Mouse (Mus musculus) lung, postnatal 0 days (tissue): Measurements from ENCODE around the gene Dnajb2. TPM values are rescaled to one million over a fixed set of nuclear protein-coding genes. Genes with fewer than 3 reads are reported as not detected.
A peak's percentile ranks its signal among the peaks of the same experiment; 100 is the strongest.

Experiments
- ATAC-seq: fragments of 200-750 bp; cut with Nextera tagmentation; 2 replicates; pipeline ENCODE4 v1.8.0; 2017; ENCODE audit warnings: moderate library complexity
- DNase-seq: peaks from one replicate; pipeline ENCODE4 v3.0.0-alpha.2; 2016; ENCODE audit warnings: low spot score
- H3K27ac ChIP-seq: fragments of 300-500 bp; sonication (generic); 2 replicates; pipeline ENCODE4 v1.5.1; 2014; ENCODE audit warnings: antibody characterized with exemption, mild to moderate bottlenecking, low read length, mixed read lengths
- H3K27me3 ChIP-seq: fragments of 300-500 bp; sonication (generic); replicated peaks from 2 replicates; pipeline ENCODE4 v1.6.1; 2014; ENCODE audit warnings: low read length, mixed read lengths; ENCODE audit not compliant: insufficient read depth
- H3K36me3 ChIP-seq: fragments of 300-500 bp; sonication (generic); 2 replicates; pipeline ENCODE4 v1.6.1; 2014; ENCODE audit warnings: low read length, mixed read lengths; ENCODE audit not compliant: insufficient read depth
- H3K4me1 ChIP-seq: fragments of 300-500 bp; sonication (generic); 2 replicates; pipeline ENCODE4 v1.6.1; 2014; ENCODE audit warnings: antibody characterized with exemption, low read depth, low read length, mixed read lengths; ENCODE audit not compliant: insufficient read depth
- H3K4me2 ChIP-seq: fragments of 300-500 bp; sonication (generic); replicated peaks from 2 replicates; pipeline ENCODE4 v1.6.1; 2014; ENCODE audit warnings: low read depth, mild to moderate bottlenecking, low read length, moderate library complexity, mixed read lengths
- H3K4me3 ChIP-seq: fragments of 300-500 bp; sonication (generic); 2 replicates; pipeline ENCODE4 v1.5.1; 2014; ENCODE audit warnings: low read depth, low read length
- H3K9ac ChIP-seq: fragments of 300-500 bp; sonication (generic); replicated peaks from 2 replicates; pipeline ENCODE4 v1.6.1; 2014; ENCODE audit warnings: low read depth, mild to moderate bottlenecking
- H3K9me3 ChIP-seq: fragments of 300-500 bp; sonication (generic); 2 replicates; pipeline ENCODE4 v1.6.1; 2016; ENCODE audit warnings: low read length, mixed read lengths
- CTCF ChIP-seq: IDR thresholded peaks from 2 replicates; pipeline ENCODE4 v1.5.1; 2016; ENCODE audit warnings: antibody characterized with exemption, mild to moderate bottlenecking
- EP300 ChIP-seq: IDR thresholded peaks from 2 replicates; pipeline ENCODE4 v1.6.1; 2016; ENCODE audit warnings: antibody characterized with exemption, mild to moderate bottlenecking, control low read depth
- WGBS: fragments of 180-500 bp; shearing (Covaris S2); extraction: QIAGEN DNeasy Blood & Tissue Kit; methylation state at CpG from one replicate; pipeline ENCODE4 v1.1.7; 2014; 5-methylcytosine and 5-hydroxymethylcytosine counted together
- polyA plus RNA-seq: library from polyadenylated mRNA; unstranded; fragments of >200 nt; fragmentation: Nextera tagmentation; extraction: Ambion mirVana; gene quantifications from 2 replicates; pipeline ENCODE4 v1.2.1, GENCODE M21; 2015

The Dnajb2 gene
- polyA plus RNA-seq, 1 experiment from 2014 or later, result 40.1 TPM

DNA sequence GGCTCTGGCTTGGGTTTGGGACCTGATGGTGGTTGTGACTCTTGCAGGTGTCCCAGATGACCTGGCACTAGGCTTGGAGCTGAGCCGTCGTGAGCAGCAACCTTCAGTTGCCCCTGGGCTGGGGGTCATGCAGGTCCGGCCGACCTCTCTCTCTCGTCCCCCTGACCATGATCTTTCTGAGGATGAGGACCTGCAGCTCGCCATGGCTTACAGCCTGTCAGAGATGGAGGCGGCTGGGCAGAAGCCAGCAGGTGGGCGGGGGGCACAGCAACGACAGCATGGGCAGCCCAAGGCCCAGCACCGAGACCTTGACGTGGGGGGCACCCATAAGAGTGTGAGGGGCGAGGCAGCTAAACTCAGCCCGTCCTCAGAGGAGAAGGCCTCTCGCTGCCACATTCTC lies 7.2 kb downstream of the Dnajb2 start:
- H3K4me3 ChIP-seq, result no peak overlapping the region
- DNase-seq (no peak), ATAC-seq (no peak)
- H3K4me1 ChIP-seq, result peaks cover 5% of the 10 kb centered on the region; the same call in 1 of the 2 replicates
- no peak for TF ChIP-seq CTCF
- no peak for TF ChIP-seq EP300
- H3K27me3 ChIP-seq, result no peaks in the 10 kb centered on the region
- no peak overlapping the region for H3K9ac ChIP-seq
- 88% methylated on average over 14 of the region's 14 CpGs for WGBS
- no peak overlapping the region for H3K4me2 ChIP-seq
- no peak overlapping the region for H3K27ac ChIP-seq
- no peaks in the 10 kb centered on the region; the same call in 1 of the 2 replicates for H3K36me3 ChIP-seq
- H3K9me3 ChIP-seq, result no peaks in the 10 kb centered on the region

DNA sequence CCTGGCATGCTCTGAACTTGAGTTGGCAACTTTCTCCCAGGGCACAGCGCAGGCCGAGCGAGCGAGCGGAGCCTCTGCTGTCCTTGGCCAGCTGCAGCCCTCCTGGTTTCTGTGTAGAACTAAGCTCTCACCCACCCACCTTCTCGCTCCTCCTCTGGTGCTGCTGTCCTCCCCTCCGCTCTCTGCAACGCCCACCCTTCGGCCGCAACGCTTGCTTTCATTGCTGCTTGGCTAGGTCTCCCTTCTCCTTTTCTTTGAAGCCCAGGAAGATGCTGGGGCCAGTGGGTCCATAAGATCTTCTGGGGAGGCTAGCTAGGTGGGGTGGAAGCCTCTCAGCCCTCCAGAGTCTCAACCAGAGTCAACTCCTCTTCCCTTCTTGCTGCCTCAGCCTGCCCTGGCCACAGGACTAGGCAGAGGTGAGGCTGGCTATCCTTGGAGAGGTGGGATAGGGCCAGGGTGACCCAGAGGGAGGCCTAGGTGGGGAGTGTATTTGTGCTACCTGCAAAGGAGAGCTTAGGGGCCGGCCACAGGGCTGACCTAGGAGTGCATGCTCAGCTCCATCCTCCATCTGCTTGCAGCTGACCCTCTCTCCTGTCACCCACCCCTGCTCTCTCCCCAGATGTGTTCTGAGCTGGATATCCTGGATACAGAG lies 8.1 kb downstream of the Dnajb2 start:
- WGBS, result 90% methylated on average over 12 of the region's 12 CpGs

GRCm38 (mm10) chr1:75244836-75245235 lies 8.6 kb downstream of the Dnajb2 start:
- H3K27ac ChIP-seq, result no peak overlapping the region
- ATAC-seq, result peak; percentile 76
- peak; percentile 84 for DNase-seq
- no peaks in the 10 kb centered on the region; the same call in 1 of the 2 replicates for H3K36me3 ChIP-seq
- no peak overlapping the region for H3K9ac ChIP-seq
- H3K4me1 ChIP-seq, result peaks cover 8% of the 10 kb centered on the region; the same call in 1 of the 2 replicates
- 29% methylated on average over 4 of the region's 4 CpGs for WGBS
- no peak overlapping the region for H3K4me3 ChIP-seq
- no peaks in the 10 kb centered on the region for H3K27me3 ChIP-seq
- H3K9me3 ChIP-seq, result no peaks in the 10 kb centered on the region
- H3K4me2 ChIP-seq, result no peak overlapping the region
- no peak for TF ChIP-seq EP300
- peak; percentile 37 for TF ChIP-seq CTCF

More for the DNA sequence above, 8.1 kb downstream of the Dnajb2 start:
- ATAC-seq, result no peak
- Histone ChIP-seq H3K9me3 (no peaks in the 10 kb centered on the region), H3K36me3 (no peaks in the 10 kb centered on the region; the same call in 1 of the 2 replicates), H3K27ac (no peak overlapping the region), H3K9ac (no peak overlapping the region), H3K4me1 (peaks cover 8% of the 10 kb centered on the region; the same call in 1 of the 2 replicates), H3K4me3 (no peak overlapping the region), H3K4me2 (no peak overlapping the region), H3K27me3 (no peaks in the 10 kb centered on the region)
- no peak for TF ChIP-seq EP300
- TF ChIP-seq CTCF, result no peak
- DNase-seq, result no peak

- Histone ChIP-seq H3K27ac (peak overlapping the region; percentile 79; the same call in 1 of the 2 replicates), H3K9ac (peak overlapping the region; percentile 2), H3K4me1 (peaks cover 8% of the 10 kb centered on the region; the same call in 1 of the 2 replicates), H3K4me2 (no peak overlapping the region), H3K9me3 (no peaks in the 10 kb centered on the region), H3K36me3 (no peaks in the 10 kb centered on the region; the same call in 1 of the 2 replicates), H3K27me3 (no peaks in the 10 kb centered on the region), H3K4me3 (no peak overlapping the region)
- WGBS, result 81% methylated on average over 16 of the region's 16 CpGs
- DNase-seq, result no peak
- no peak for ATAC-seq
- TF ChIP-seq CTCF (no peak), EP300 (no peak)
Observed at GRCm38 (mm10) chr1:75247071-75247930, 11.1 kb downstream of the Dnajb2 start.

DNA sequence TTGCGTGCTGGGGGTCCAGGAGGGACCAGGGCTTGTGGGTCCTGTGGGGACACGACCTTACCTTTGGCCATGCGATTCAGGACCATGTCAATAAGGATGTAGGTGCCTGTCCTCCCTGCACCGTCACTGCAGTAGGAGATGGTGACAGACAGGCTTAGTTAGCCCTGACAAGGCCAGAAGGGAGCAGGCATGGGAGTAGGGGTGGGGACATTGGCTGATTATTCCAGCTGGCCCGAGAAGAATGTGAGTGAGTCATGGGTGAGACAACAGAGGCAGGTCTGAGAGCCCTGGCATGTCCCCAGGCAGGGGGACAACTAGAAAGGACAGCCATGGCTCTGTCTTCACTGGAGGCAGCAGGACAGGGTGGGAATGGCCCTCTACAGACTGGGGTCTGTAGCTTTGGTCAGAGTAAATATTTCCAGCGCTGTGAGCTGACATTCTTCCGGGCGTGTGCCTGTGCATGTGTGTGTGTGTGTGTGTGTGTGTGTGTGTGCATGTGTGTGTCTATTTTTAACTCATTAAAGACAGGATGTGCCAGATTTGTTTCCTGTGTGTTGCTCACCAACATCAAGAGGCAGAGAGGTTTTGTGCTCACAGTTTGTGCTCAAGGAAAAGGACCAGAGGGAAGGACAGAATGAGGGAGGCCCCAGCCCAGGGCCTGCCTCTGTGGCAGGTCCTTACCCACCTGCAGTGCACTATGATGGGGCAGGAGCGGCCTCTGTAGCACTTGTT lies 12.0 kb downstream of the Dnajb2 start:
- DNase-seq, result peak; percentile 90
- Histone ChIP-seq H3K4me2 (no peak overlapping the region), H3K9me3 (no peaks in the 10 kb centered on the region), H3K27ac (peak overlapping the region; percentile 79), H3K36me3 (no peaks in the 10 kb centered on the region; the same call in 1 of the 2 replicates), H3K9ac (peak overlapping the region; percentile 2), H3K27me3 (no peaks in the 10 kb centered on the region), H3K4me3 (no peak overlapping the region), H3K4me1 (peaks cover 8% of the 10 kb centered on the region; the same call in 1 of the 2 replicates)
- peak; percentile 84 for ATAC-seq
- TF ChIP-seq EP300 (peak; percentile 65), CTCF (no peak)
- WGBS, result 24% methylated on average over 9 of the region's 9 CpGs
